Mouse (Mus musculus): ENCODE data around the gene Mettl1.

The Mettl1 gene

GRCm38 (mm10) chr10:127080901-127081780 is 39.9 kb downstream of the Mettl1 start:
- in situ Hi-C loops (cut with MboI, MseI) = no loop called here

DNA sequence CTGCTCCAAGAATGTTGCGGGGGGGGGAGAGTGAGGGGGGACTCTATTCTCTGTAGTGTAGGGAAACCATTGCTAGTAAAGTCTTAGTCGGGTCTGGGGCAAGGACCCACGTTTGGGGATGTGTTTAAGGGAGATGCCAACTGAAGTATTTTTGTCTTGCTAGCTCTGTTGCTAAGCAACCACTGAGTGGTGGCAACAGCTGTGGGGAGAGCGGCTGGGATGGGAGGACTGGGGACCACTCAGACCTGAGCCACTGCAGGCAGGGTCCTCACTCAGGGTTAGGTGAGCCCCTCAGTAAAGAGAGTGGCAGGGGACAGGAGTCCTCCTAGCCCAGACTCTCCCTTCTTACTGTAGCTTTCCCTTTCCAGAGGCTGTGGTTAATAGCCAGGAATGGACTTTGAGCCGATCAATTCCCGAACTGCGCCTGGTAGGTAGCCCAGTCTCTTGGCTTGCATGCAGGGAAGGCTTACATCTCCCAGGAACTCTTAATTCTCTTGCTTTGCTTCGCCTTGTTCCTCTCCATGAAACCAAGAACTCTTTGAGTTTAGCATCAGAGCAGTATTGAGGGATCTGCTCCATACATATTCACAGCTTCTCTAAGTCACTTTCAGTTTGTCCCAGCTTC is 40.9 kb downstream of the Mettl1 start:
- in situ Hi-C loops (cut with MboI, MseI) = no loop called here

DNA sequence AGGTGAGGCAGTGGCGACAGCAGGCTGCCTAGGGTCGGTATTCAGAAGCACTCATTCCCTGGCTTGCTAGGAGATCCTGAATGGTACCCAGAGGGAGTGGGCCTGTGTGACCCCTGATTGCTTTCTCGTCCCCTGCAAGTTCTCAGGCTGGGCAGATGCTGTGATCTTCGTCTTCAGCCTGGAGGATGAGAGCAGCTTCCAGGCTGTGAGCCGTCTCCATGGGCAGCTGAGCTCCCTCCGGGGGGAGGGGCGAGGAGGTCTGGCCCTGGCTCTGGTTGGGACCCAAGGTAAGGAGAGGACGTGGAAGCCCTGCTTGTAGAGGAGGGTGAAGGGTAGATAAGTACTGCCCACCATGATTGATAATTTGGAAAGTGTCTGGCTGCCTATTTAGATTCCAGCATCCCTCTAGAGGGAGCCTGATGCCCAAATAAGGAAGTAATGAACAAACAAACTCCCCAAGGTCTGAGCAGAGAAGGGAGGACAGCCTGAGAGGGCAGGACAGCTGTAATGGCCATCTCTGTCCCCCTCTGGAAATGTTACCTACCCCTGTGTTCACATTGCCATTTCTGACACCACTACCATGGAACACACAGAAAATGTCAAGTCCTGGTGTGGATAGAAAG is 42.2 kb downstream of the Mettl1 start:
- in situ Hi-C loops (cut with MboI, MseI) = no loop called here

GRCm38 (mm10) chr10:127083915-127084306 is 42.7 kb downstream of the Mettl1 start:
- in situ Hi-C loops (cut with MboI, MseI) = no loop called here

DNA sequence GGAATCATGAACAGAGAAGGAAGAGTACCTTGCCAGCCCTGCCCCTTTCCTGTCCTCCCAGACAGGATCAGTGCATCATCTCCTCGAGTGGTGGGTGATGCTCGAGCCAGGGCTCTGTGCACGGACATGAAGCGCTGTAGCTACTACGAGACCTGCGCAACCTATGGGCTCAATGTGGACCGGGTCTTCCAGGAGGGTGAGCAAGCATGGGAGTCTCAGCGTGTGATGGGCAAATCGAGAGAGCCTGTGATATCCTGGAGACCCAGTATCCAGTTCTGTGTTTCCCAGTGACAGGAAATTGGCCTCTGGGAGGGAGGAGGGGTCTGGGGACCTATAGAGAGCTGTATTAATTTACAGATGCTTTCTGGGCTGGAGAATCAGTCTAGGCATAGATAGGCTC is 43.8 kb downstream of the Mettl1 start:
- in situ Hi-C loops (cut with MboI, MseI) = no loop called here

- in situ Hi-C loops (cut with MboI, MseI) = no loop called here
Observed at GRCm38 (mm10) chr10:127085633-127086032, 44.4 kb downstream of the Mettl1 start.

- in situ Hi-C loops (cut with MboI, MseI) = no loop called here
Observed at GRCm38 (mm10) chr10:127090560-127091411, 49.6 kb downstream of the Mettl1 start.

DNA sequence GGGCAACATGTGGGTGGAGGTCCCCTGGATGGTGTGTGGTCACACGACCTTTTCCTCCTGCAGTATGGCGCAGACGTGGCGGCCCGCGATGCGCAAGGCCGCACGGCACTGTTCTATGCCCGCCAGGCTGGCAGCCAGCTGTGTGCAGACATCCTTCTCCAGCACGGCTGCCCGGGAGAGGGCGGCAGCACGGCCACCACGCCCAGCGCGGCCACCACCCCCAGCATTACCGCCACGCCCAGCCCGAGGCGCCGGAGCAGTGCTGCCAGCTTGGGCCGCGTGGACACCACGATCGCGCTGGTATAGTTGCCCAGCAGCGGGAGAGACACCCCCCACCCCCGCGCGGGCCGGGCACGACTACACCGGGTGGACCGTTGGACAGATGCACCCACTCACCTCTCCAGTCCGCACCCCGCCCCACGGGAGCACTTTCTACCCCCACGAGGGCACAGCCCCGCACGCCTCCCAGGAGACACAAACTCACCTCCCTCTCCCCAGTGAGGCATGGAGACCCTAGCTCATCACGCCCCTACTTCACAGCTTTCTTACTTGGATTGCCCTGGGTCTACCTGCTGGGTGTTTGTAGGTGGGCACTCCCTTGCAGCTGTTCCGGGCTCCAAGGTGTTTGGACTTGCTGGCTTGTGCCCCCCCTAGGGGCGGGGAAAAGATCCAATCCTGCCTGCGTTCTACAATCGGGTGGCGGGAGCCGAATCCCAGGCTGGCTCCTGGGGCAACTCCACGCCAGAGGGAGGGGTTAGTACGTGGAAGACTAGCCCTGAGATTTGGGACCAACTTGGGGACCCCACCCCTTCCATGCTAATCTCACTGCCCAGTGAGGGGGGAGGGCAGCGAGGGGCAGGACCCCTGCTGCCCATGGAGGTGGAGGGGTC is 50.5 kb downstream of the Mettl1 start:
- in situ Hi-C loops (cut with MboI, MseI) = no loop called here

- in situ Hi-C loops (cut with MboI, MseI) = no loop called here
Observed at GRCm38 (mm10) chr10:127092742-127093141, 51.5 kb downstream of the Mettl1 start.

DNA sequence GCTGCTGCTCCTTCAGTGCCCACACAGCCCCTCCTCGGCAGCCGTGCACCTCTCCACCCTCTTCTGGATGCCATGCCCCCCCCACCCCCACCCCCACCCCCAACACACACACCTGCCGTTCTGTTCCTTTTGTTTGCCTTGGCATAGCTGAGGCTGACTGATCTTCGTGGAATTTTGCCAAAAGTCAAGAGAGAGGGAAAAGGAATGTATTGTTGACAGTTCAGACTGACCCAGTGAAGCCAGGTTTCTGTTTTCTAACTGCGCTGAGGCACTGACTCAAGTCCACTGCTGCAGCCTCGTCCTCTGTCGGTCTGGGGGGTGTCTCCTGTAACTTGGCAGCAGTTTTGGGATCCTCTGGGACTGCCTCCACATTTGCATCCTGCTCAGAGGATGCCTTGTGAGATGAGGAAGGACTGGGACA is 53.2 kb downstream of the Mettl1 start:
- in situ Hi-C loops (cut with MboI, MseI) = no loop called here
